Mouse (Mus musculus) ovary, adult 18-20 months (tissue): ENCODE data around the gene Exoc3l4.

ENCODE experiments used
- DNase-seq: peaks from one replicate; pipeline ENCODE4 v3.0.0; 2022; ENCODE audit warnings: low spot score, mixed read lengths

Gene Exoc3l4

DNA sequence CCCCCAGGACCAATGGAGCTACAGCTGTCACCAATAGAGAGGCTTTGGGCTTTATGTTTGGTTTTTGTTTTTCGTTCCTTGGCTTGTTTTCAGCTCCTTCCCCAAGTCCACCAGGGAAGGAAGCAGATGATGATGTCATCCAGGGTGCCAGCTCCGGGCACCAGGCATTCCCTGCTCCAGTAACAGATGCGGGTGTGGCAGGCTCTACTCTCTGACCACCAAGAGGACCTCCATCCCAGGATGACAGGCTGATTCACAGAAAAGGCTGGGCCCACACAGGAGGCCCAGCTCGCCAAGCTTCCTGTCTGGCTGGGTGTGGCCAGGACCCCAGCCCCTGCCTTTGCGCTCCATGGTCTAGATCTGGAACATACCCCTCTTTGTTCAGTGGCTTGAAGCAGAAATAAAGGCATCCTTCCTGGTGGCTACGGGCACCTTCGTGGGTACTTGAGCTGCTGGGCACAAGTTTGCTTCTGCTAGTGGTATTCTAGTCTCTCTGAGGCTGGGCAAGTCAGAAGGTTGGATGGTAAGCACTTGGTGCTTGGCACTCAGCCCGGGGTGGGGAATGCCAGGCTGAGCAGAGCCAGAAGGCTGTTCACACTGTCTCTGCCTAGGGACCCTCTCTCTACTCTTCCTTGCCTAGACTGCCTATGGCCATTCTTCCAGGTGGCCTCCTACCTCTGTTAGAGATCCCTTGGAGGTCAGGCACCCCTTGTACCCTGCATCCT, 5.0 kb upstream of the Exoc3l4 start:
- no peak for DNase-seq

DNA sequence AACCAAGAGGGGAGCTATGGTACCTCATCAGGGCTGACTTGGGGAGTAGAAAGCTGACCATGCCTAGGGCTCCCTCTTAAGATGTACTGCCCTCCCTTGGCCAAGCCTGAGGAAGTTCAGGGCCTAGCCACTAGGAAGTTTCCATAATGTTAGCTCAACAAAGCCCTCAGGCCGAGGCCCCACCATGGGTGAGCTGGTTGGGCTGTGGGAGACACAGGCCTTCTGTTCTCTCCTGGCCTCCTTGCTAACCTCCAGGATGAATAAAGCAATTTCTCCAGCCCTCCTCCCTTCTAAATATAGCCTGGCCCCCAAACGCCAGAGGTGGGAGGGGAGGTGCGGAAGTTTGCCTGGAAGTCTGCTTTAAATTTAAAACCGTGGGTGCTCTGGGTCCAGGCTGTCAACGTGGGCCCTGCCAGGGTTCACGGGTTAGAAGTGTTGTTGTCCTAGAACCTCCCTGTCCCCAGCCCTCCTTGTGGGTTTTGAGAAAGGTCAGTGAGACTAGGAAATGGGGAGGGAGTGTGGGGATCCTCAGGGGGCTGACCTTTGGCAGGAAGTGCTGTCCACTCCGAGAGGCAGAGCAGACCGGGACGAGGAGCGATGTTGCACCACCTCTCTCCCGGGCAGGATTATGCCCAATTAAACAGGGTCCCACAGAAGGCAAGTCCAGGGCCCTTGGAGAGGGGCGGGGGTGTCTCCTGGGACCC, 4.1 kb upstream of the Exoc3l4 start:
- no peak for DNase-seq

- DNase-seq = peak; percentile 76
These were observed 3.5 kb upstream of the Exoc3l4 start for GRCm38 (mm10) chr12:111413300-111413699.

DNA sequence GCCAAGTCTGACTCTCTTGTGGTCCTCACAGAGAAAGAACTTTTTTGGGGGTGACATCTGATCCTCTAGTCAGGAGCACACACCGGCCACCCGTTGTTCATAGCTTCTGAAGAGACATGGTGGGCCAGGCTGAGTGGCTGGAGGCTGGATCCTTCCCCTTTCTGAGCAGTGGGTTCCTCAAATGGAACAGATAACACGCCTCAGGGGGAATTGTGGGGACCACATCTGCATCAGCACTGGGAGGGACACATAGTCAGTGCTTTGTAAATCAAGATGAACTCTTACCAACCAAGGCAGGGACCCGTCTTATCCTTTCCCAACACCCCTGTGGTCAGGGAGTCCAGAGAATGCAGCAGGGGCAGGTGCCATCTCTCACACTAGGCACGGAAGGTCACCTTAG, 3.1 kb downstream of the Exoc3l4 start:
- no peak for DNase-seq

- DNase-seq = no peak
These were observed 4.3 kb downstream of the Exoc3l4 start for GRCm38 (mm10) chr12:111420946-111421709.

GRCm38 (mm10) chr12:111422852-111423251, 6.0 kb downstream of the Exoc3l4 start:
- DNase-seq = no peak

DNA sequence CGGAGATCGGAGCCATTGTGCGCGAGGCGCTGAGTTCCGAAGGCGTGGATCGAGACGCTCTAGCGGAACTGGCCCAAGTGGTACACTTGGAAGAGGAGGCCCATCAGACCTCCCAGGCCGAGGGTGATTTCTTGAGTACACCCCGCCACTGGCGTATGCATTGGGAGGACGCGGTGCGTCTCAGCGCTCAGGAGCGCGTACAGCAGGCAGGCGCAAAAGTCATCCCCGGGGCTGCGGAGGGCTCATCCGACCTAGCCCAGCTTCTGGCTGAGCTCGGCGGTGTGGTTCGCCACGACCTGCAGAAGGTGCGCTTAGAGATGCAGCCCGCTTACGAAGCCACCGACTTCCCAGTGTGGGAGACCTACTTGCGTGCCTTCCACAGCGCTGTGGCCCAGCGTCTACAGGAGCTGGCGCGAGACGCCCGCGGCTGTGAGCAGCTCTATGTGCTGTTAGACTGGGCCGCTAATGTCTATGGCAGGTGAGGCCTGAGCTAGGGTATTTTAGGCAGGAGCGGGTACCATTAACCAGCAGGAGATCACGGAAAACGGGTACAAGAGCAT, 6.8 kb downstream of the Exoc3l4 start:
- DNase-seq = no peak

GRCm38 (mm10) chr12:111424547-111424946, 7.7 kb downstream of the Exoc3l4 start:
- DNase-seq = no peak

DNA sequence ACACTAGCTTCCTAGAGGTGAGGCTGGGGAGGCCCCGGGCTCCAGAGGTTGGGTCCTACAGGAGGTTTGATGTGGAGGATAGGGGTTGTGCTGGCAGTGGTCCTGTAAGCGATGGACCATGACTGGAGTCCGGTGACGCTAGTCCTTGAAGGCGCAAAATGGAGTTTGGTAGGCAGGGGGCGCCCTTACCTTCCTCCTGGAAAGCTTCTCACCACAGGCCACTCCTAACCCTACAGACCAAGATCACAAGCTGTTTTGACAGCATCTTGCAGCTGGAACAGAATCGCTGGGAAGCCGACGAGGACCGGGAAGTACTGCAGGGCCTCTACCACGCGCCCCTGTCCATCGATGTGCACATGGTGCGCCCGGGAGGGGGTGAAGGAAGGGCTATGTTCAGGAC, 8.4 kb downstream of the Exoc3l4 start:
- peak; percentile 59 for DNase-seq

DNA sequence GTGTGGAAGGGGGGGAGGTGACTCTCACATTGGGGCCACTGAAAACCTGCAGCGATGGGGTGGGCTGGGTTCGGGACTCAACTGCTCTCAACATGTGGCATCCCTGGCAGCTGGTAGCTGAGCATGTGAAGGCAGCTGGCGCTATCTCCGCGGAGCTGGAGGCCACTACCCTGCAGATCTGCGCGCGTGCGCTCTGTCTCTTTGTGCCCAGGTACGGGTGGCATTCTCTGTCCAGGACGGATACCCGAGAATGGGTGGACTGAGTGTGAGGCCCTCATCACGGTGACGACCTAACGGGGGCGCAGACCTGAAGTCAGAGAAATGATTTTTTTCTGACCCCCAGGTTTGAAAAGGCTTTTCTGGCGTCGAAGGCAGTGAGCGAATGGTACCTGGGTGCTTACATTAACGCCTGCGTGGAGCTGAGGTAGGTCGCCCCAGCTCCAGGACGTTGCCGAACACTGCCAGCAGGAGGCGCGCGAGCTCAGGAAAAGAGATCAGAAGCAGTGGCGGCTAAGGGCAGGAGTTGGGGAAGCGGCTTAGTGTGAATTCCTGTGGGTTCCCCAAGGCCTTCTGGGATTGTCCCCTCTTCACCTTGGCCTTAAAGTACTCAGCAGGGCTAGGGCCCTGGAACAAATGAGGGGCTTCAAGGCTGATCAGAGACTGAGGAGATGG, 9.1 kb downstream of the Exoc3l4 start:
- DNase-seq = peak; percentile 70

DNA sequence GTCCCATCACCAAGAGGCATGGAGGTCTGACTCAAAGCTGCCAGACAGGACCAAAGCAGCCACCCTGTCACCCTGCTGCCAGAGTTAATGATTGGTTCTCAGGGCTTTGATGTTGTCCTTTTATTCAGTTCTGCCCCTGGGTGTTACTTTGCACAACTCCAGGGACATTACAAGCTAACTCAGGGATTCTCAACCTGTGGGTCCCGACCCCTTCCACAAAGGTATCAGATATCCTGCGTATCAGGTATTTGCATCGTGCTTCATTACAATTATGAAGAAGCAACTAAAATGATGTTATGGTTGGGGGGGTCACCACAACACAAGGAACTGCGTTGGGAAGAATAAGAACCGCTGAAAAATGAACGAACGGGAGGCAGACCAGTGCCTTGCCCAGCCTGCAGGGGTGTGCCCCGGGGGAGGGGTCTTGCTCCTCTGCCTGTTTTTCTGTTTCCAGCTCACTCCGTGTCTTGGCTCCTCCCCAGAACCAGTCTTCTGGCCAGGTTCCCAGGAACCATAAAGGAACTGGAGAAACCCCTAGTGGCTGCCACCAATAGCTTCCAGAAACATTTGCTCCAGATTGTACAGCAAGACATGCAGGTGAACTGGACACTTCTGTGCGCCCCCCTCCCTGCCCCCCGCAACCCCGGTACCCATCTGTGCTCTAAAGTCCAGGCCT, 10.8 kb downstream of the Exoc3l4 start:
- no peak for DNase-seq

DNA sequence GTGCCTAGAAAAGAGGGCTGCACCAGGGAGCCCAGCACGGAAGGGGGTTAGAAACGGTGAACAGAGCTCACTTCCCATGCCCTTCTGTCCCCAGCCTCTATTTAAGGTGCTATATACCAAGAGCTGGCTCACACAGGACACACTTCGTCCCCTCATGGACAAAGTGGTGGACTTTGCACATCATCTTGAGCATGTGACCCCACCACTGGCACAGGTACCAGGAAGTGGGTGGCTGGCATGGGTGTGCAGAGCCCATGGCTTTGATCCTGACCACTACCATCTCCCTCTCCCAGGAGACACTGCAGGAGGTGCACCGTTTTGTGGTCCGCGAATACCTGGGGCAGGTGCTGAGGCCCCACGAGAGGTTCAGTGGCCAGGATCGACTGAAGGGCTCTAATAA, 11.5 kb downstream of the Exoc3l4 start:
- no peak for DNase-seq

DNA sequence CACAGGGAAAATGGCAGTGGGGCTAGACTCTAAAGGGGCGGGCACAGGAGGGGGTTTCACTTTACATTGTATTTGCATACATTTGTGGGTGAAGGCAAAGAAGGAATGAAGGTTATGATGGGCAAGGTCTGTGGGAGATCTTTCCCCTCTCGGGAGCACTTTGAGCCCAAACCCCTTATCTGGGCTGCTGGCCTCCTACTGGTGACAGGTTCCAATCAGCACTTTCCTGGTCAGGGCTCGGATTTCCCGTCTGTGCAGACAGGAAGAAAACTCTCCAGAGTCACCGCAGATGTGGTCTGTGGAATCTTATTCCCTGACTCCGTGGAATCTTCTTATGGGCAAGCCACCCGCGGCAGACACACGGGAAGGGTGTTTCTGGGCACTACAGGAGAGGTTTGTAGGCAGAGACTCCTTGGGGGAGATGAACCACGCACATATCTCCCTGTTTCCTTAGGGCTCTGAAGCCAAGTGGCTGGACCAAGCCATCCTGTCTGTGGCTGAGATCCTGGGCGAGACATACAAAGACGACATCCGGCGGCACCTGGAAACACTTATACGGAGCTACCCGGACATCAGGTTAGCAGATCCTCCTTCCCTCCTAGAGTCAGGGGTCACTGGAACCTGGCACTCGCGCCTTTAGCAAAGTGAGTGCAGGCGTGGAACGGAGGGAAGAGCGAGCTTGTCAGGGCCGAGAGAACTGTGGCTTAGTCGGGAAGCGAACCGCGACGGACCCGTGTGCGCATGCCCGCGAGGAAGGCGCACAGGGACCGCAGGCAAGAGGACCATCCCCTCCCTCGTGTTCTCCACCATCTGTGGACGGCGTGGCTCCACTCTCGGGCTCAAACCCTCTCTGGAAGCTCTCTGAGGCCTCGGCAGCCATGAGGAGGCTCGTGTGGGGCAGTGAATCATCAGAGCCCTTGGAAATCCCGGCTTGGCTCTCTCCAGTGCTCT, 12.4 kb downstream of the Exoc3l4 start:
- DNase-seq = no peak

DNA sequence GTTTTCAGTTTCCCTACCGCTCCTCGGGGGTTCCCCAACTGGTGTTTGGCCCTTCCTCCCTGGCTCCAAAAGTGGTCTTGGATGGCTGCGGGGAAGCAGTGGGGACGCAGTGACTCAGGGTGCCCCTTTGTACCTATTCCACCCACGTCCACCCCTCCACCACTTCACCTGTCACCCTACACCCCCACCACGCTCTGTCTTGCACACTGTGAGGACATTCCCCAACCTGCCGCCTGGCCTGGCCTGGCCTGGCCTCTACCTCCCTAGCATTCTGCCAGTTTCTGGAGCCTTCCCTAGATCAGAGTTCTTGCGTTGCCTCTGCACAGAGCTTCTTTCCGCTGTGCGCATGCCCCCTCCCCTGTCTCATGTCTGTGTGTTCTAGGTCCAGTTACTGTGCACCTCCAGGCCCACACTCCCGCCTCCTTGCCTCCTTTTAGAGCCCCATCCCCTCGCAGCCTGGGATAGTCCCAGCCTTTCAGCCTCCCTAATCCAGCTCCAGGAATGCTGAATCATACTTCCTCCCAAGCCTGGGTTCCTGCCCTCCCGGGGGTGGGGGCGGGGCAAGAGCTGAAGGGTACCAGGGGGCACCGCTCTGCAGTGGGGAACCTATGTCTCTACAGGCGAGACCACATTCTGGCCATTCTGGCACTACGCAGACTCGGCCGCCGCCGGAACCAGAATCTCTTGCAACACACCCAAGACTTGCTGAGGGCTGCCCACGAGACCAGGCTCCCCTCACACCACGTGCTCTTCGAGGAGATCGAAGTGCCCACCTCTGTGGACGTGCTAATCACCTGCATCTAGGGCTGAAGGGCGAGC, 13.4 kb downstream of the Exoc3l4 start:
- DNase-seq = no peak

- no peak for DNase-seq
These were observed 14.3 kb downstream of the Exoc3l4 start for GRCm38 (mm10) chr12:111430868-111431817.

GRCm38 (mm10) chr12:111432097-111432496, 15.3 kb downstream of the Exoc3l4 start:
- DNase-seq = no peak

DNA sequence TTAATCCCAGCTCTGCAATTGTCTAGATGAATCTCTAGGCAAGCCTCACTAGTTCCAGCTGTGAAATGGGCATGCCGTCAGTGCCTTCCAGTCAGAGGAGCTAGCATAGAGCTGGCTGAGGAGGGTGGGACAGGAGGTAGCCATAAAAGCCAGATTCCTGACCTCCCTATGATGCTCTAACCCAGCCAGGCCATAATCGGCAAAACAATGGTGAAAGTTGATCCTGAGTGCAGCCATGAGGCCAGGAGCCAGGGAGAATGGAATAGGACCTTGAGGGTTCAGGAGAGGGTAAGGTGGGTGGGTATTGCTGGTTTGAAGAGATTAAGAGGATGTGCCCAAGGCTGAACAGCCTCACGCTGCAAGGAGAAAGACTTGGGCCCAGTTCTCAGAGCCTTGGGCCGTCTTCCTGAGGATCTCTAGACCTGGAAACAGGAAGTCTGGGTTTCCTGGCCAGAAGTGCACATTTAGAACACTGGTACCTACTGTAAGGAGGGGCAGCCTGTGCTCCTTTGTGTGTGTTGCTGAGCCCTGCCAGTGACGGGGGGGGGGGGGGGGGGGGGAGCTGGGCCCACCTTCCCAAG, 16.0 kb downstream of the Exoc3l4 start:
- DNase-seq = no peak
